Mouse (Mus musculus) ES-Bruce4 (cell line): ENCODE measurements around the gene App. TPM values are rescaled to one million over a fixed set of nuclear protein-coding genes. Genes with fewer than 3 reads are reported as not detected.

Experiments
- H3K27ac ChIP-seq: 2 replicates; pipeline ENCODE4 v1.5.1; 2012; ENCODE audit warnings: low read length, inconsistent platforms; ENCODE audit not compliant: insufficient read depth
- H3K27me3 ChIP-seq: 2 replicates; pipeline ENCODE4 v1.6.1; 2012; ENCODE audit warnings: mild to moderate bottlenecking, low read length, inconsistent platforms; ENCODE audit not compliant: control insufficient read depth, poor library complexity, insufficient read depth, severe bottlenecking
- H3K36me3 ChIP-seq: 2 replicates; pipeline ENCODE4 v1.6.1; 2012; ENCODE audit warnings: inconsistent platforms, mild to moderate bottlenecking, low read length, moderate library complexity; ENCODE audit not compliant: control insufficient read depth, poor library complexity, insufficient read depth, severe bottlenecking
- H3K4me1 ChIP-seq: one replicate; pipeline ENCODE4 v1.8.1; 2011; ENCODE audit warnings: low read length; ENCODE audit not compliant: control insufficient read depth, insufficient read depth
- H3K4me3 ChIP-seq: 2 replicates; pipeline ENCODE4 v1.5.1; 2011; ENCODE audit warnings: low read depth, mild to moderate bottlenecking, low read length
- H3K9ac ChIP-seq: 2 replicates; pipeline ENCODE4 v1.6.1; 2012; ENCODE audit warnings: low read depth, mild to moderate bottlenecking, inconsistent platforms; ENCODE audit not compliant: poor library complexity, severe bottlenecking
- H3K9me3 ChIP-seq: replicated peaks from 2 replicates; pipeline ENCODE4 v1.6.1; 2012; ENCODE audit warnings: mild to moderate bottlenecking, low read length, inconsistent platforms; ENCODE audit not compliant: control insufficient read depth, poor library complexity, insufficient read depth, severe bottlenecking
- CTCF ChIP-seq: IDR thresholded peaks from one replicate; pipeline ENCODE4 v1.8.1; 2011; ENCODE audit warnings: low read depth, low read length
- EP300 ChIP-seq: IDR thresholded peaks from 2 replicates; pipeline ENCODE4 v1.6.1; 2011; ENCODE audit warnings: low read depth, low read length; ENCODE audit not compliant: insufficient read depth
- POLR2A ChIP-seq: IDR thresholded peaks from one replicate; pipeline ENCODE4 v1.8.1; 2011; ENCODE audit warnings: low read length; ENCODE audit not compliant: insufficient read depth
- polyA plus RNA-seq: library from polyadenylated mRNA; stranded (reverse); fragments of >200 nt; gene quantifications from 2 replicates; pipeline ENCODE4 v1.2.4, GENCODE M21; 2011; ENCODE audit warnings: low read depth; ENCODE audit not compliant: missing spikeins, insufficient read depth, insufficient read length

App gene
- polyA plus RNA-seq, 1 experiment: 89.3 TPM

DNA sequence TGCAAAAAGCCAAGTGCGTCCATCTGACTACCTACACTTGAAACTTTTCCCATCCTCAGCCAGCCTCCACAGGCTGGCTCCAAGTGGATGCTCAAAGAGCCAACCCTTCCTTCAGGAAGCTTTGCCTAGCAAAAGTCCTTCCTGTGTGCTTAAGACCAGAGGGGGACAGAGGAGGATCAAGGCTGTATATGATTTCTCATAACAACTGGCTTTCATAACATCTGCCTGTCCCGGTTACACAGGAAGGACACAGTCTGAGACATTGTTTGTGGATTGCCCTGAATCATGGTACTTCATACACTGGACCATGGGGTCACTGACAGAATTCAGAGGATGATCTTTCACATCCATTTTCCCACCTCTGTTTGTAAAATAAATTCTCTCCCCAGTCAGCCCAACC lies 61.3 kb downstream of the App start:
- TF ChIP-seq CTCF (no peak), POLR2A (no peak), EP300 (no peak)
- Histone ChIP-seq H3K4me3 (no peak overlapping the region), H3K9me3 (no peaks in the 10 kb centered on the region), H3K36me3 (no peaks in the 10 kb centered on the region), H3K27ac (no peak overlapping the region), H3K4me1 (no peaks in the 10 kb centered on the region), H3K9ac (no peak overlapping the region), H3K27me3 (no peaks in the 10 kb centered on the region)

GRCm38 (mm10) chr16:85110428-85110827 lies 63.1 kb downstream of the App start:
- H3K4me1 ChIP-seq: no peaks in the 10 kb centered on the region
- no peak overlapping the region for H3K9ac ChIP-seq
- H3K9me3 ChIP-seq: no peaks in the 10 kb centered on the region
- no peak overlapping the region for H3K4me3 ChIP-seq
- no peak overlapping the region for H3K27ac ChIP-seq
- TF ChIP-seq EP300: no peak
- TF ChIP-seq CTCF: no peak
- TF ChIP-seq POLR2A: no peak
- no peaks in the 10 kb centered on the region for H3K36me3 ChIP-seq
- no peaks in the 10 kb centered on the region for H3K27me3 ChIP-seq

GRCm38 (mm10) chr16:85108486-85108885 lies 65.1 kb downstream of the App start:
- H3K36me3 ChIP-seq: no peaks in the 10 kb centered on the region
- H3K27ac ChIP-seq: no peak overlapping the region
- no peaks in the 10 kb centered on the region for H3K27me3 ChIP-seq
- TF ChIP-seq EP300: no peak
- no peak for TF ChIP-seq POLR2A
- TF ChIP-seq CTCF: no peak
- no peaks in the 10 kb centered on the region for H3K9me3 ChIP-seq
- H3K4me3 ChIP-seq: no peak overlapping the region
- no peak overlapping the region for H3K9ac ChIP-seq
- H3K4me1 ChIP-seq: no peaks in the 10 kb centered on the region

DNA sequence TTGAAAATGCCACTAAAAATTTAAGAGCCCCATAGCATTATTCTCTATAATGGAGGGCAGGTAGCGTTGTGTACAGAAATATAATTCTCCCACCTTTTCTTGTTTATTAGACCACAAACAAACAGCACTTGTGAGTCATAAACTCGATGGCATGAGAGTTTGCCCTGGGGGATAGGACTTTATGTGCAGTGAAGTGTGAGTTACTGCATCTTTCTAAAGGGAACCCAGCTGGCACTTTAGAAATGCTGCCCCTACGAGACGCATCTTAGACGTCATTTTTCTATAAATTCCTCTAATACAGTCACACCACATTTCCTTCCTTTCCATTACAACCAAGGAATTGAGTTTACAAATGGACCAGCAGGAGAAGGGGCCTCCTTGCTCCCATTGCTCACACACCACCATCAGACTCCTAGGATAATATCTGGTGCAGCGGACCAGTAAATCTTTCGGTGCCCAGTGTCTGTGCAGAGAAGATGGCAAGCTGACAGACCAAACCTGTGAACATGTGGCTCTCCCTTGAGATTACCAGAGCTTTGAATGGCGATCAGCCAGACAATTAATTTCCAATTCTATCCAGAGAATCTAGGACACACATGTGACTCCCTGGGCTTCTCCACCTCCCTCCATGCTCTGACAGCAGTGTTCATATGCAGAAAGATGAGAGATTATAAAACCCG lies 66.8 kb downstream of the App start:
- H3K27me3 ChIP-seq: no peaks in the 10 kb centered on the region
- no peaks in the 10 kb centered on the region for H3K9me3 ChIP-seq
- no peak overlapping the region for H3K9ac ChIP-seq
- no peaks in the 10 kb centered on the region for H3K4me1 ChIP-seq
- no peak overlapping the region for H3K27ac ChIP-seq
- TF ChIP-seq POLR2A (no peak), EP300 (no peak), CTCF (no peak)
- no peaks in the 10 kb centered on the region for H3K36me3 ChIP-seq
- no peak overlapping the region for H3K4me3 ChIP-seq

DNA sequence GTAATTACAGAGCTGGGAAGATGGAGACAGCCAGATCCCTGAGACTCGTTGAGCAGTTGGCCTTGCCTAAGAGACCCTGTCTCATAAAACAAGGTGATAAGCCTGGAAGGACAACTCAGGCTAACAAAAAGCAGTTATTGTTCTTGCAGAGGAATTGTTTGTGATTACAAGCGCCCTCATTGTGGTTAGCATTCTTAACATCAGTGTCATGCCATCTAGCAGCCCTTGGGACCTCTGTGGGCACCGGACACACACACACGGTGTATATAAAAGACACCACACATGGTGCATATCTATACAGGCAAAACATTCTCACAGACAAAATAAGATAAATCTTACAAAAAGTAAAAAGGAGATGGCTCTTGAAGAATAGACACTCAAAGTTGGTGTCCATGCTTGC lies 68.0 kb downstream of the App start:
- Histone ChIP-seq H3K4me3 (no peak overlapping the region), H3K9ac (no peak overlapping the region), H3K4me1 (no peaks in the 10 kb centered on the region), H3K36me3 (no peaks in the 10 kb centered on the region), H3K27ac (no peak overlapping the region), H3K27me3 (no peaks in the 10 kb centered on the region), H3K9me3 (no peaks in the 10 kb centered on the region)
- TF ChIP-seq EP300: no peak
- TF ChIP-seq CTCF: no peak
- TF ChIP-seq POLR2A: no peak

- no peaks in the 10 kb centered on the region for H3K27me3 ChIP-seq
- H3K4me3 ChIP-seq: no peak overlapping the region
- no peaks in the 10 kb centered on the region for H3K4me1 ChIP-seq
- no peaks in the 10 kb centered on the region for H3K9me3 ChIP-seq
- no peak overlapping the region for H3K27ac ChIP-seq
- H3K9ac ChIP-seq: no peak overlapping the region
- H3K36me3 ChIP-seq: no peaks in the 10 kb centered on the region
- TF ChIP-seq POLR2A (no peak), CTCF (no peak), EP300 (no peak)
Measured at GRCm38 (mm10) chr16:85103116-85103787, 70.3 kb downstream of the App start.
